Mouse (Mus musculus): ENCODE measurements at regions not wholly inside any gene's neighbourhood (a gene's known extent, or its start where the extent isn't known, plus 50 kb on each side); places are given as distances from the start of the nearest gene placed in this dataset.

- DNase-seq (ENCODE audit: low spot score) = no peak
Observed at GRCm38 (mm10) chr15:68811041-68811440, 2310.3 kb upstream of the Lrrc6 start.

- DNase-seq (ENCODE audit: low spot score) = no peak
Observed at GRCm38 (mm10) chr15:68810593-68810992, 2309.9 kb upstream of the Lrrc6 start.

GRCm38 (mm10) chr15:68808175-68808574, 2307.5 kb upstream of the Lrrc6 start:
- DNase-seq (ENCODE audit: low spot score) = no peak

- DNase-seq (ENCODE audit: low spot score) = no peak
Observed at GRCm38 (mm10) chr15:68804254-68804653, 2303.5 kb upstream of the Lrrc6 start.

- DNase-seq (ENCODE audit: low spot score) = no peak
Observed at GRCm38 (mm10) chr15:68801763-68802162, 2301.1 kb upstream of the Lrrc6 start.

GRCm38 (mm10) chr15:68797406-68797805, 2296.7 kb upstream of the Lrrc6 start:
- DNase-seq (ENCODE audit: low spot score) = no peak

GRCm38 (mm10) chr15:68795239-68795960, 2294.7 kb upstream of the Lrrc6 start:
- no peak for DNase-seq (ENCODE audit: low spot score)

- DNase-seq (ENCODE audit: low spot score) = no peak
Observed at GRCm38 (mm10) chr15:68759948-68760347, 2259.2 kb upstream of the Lrrc6 start.

- no peak for DNase-seq (ENCODE audit: low spot score)
Observed at GRCm38 (mm10) chr15:68755255-68755654, 2254.5 kb upstream of the Lrrc6 start.

- no peak for DNase-seq (ENCODE audit: low spot score)
Observed at GRCm38 (mm10) chr15:68754834-68755233, 2254.1 kb upstream of the Lrrc6 start.

- DNase-seq (ENCODE audit: low spot score) = no peak
Observed at GRCm38 (mm10) chr15:68739344-68739743, 2238.6 kb upstream of the Lrrc6 start.

- DNase-seq (ENCODE audit: low spot score) = no peak
Observed at GRCm38 (mm10) chr15:68721250-68721649, 2220.5 kb upstream of the Lrrc6 start.

GRCm38 (mm10) chr15:68719486-68719885, 2218.8 kb upstream of the Lrrc6 start:
- DNase-seq (ENCODE audit: low spot score) = no peak

- no peak for DNase-seq (ENCODE audit: low spot score)
Observed at GRCm38 (mm10) chr15:68714337-68714736, 2213.6 kb upstream of the Lrrc6 start.

- no peak for DNase-seq (ENCODE audit: low spot score)
Observed at GRCm38 (mm10) chr15:68707306-68707705, 2206.6 kb upstream of the Lrrc6 start.

GRCm38 (mm10) chr15:68695041-68695650, 2194.4 kb upstream of the Lrrc6 start:
- DNase-seq (ENCODE audit: low spot score) = no peak

- DNase-seq (ENCODE audit: low spot score) = no peak
Observed at GRCm38 (mm10) chr15:68667462-68667861, 2166.8 kb upstream of the Lrrc6 start.

GRCm38 (mm10) chr15:68665331-68665730, 2164.6 kb upstream of the Lrrc6 start:
- no peak for DNase-seq (ENCODE audit: low spot score)

- no peak for DNase-seq (ENCODE audit: low spot score)
Observed at GRCm38 (mm10) chr15:68656722-68657121, 2156.0 kb upstream of the Lrrc6 start.

GRCm38 (mm10) chr15:68655046-68655445, 2154.3 kb upstream of the Lrrc6 start:
- no peak for DNase-seq (ENCODE audit: low spot score)

- no peak for DNase-seq (ENCODE audit: low spot score)
Observed at GRCm38 (mm10) chr15:68650609-68651008, 2149.9 kb upstream of the Lrrc6 start.

- DNase-seq (ENCODE audit: low spot score) = no peak
Observed at GRCm38 (mm10) chr15:68650033-68650432, 2149.3 kb upstream of the Lrrc6 start.

GRCm38 (mm10) chr15:68646865-68647264, 2146.2 kb upstream of the Lrrc6 start:
- DNase-seq (ENCODE audit: low spot score) = no peak

GRCm38 (mm10) chr15:68644862-68645261, 2144.2 kb upstream of the Lrrc6 start:
- DNase-seq (ENCODE audit: low spot score) = no peak
